Mouse (Mus musculus) WW6 (cell line): Measurements from ENCODE around the gene Stk24.

Experiments used
- DNase-seq: peaks from one replicate; pipeline ENCODE4 v3.0.0-alpha.2; 2013; ENCODE audit warnings: low read depth, low spot score

The Stk24 gene

DNA sequence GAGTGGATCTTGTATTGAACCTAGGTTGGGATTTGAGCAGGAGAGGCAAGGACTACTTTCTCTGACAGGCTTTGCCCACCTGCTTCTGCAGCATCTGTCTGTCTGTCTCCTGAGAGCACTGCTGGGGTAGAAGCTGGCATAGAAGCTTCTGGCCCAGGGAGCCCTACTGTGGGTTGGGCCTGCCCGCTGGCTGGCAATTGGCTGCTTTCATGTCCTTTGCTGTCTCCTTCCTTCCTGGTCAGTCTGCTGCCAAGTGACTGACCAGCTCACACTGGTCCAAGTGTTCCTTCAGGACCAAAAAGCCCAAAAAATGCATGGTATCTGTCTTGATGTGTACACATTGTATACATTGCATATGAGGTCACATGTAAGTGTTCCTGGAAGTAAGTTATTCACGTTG lies 115.9 kb downstream of the Stk24 start:
- DNase-seq, result no peak

- DNase-seq, result no peak
These were observed 117.2 kb downstream of the Stk24 start for GRCm38 (mm10) chr14:121262606-121263005.

- DNase-seq, result no peak
These were observed 118.5 kb downstream of the Stk24 start for GRCm38 (mm10) chr14:121261229-121261879.

- no peak for DNase-seq
These were observed 120.0 kb downstream of the Stk24 start for GRCm38 (mm10) chr14:121259789-121260188.

DNA sequence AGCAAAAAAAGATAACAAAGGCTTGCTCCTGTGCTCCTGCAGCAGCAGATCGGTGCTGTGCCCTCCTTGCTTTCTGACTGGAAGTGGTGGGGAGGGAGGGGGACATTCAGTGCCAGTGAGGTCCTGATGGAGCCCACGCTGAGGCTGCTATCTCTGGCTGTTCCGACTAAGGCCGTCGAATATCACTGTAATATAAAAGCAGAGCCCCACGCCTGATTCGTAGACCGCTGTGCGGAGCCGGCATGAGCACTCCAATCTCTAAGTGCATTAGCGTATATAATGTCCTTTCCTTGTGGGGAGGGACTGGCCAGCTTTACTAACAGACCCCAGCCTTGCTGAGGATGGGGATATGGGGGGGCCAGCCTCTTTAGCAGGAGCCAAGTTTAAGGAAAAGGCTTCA lies 120.5 kb downstream of the Stk24 start:
- no peak for DNase-seq

DNA sequence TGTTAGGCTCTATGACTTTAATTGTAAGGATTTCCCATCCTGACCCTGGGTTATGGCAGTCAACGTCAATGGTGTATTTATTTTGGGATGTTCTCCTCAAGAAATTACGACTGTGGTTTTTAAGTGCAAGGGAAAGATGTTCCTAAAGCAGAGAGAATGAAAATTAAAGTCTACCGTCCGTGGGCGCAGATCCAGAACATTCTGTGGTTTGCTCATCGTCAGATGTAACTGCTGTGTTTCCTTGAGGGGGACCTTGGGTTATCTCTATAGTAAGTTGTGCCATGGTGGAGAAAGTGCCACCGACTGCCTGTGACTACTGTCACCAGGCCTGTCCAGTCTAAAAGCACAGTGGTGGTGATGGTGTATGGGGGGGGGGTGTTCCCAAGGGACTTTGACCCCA lies 122.9 kb downstream of the Stk24 start:
- no peak for DNase-seq

GRCm38 (mm10) chr14:121255469-121255868 lies 124.3 kb downstream of the Stk24 start:
- DNase-seq, result no peak

DNA sequence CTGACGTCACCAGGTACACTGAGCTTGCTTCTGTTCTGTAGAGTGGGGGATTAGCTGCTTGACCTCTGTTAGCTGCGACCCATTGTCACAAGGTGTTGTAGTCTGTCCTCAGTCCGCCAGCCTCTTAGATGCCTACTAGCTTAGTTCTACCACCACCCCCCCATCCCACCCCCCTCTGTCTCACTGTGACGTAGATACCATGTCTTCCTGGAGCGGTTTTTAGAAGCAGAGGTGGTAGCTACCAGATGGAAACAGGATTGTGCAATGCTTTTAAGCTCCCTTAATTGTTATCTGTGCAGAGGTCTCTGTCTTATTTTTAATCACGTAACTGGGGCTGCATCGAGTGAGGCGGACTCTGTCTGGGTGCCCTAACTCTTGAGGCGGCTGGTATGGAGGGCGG lies 124.9 kb downstream of the Stk24 start:
- no peak for DNase-seq

GRCm38 (mm10) chr14:121252542-121252941 lies 127.3 kb downstream of the Stk24 start:
- no peak for DNase-seq

DNA sequence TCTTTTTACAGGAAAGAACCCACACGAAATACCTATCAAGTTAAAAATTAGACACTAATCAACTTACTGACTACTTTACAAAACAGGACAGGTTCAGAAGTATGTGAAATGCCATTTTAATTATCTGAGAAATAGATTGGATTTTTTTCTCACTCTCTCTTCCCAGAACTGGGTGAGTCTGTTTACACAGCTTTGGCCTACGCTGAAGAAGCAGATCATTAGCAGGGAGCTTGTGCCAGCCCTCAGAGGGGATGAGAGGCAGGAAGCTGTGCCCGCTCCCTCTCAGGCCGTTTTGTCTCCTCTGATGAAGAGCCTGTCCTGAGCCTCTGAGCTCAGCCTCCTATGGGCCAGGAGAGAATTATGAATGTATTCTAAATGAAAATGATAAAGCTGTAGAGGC lies 128.1 kb downstream of the Stk24 start:
- DNase-seq, result no peak

DNA sequence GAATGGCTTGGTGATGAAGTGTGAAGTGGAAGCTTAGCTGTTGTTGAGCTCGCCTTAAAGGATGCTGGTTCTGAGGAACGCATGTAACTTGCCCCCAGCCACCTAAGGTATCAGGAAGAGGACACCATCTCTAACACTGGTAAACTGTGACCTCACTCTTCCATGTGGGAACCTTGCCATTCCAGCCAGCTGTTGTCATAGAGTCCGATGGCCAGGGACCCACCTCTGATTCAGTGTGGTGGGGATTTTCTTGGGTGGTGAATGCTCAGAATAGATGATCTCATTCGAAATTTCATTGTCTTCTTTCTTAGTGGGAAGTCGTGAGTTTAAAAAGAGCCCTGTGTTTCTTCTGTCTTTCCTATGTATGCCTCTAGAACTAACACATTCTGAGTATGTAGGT lies 128.7 kb downstream of the Stk24 start:
- no peak for DNase-seq

DNA sequence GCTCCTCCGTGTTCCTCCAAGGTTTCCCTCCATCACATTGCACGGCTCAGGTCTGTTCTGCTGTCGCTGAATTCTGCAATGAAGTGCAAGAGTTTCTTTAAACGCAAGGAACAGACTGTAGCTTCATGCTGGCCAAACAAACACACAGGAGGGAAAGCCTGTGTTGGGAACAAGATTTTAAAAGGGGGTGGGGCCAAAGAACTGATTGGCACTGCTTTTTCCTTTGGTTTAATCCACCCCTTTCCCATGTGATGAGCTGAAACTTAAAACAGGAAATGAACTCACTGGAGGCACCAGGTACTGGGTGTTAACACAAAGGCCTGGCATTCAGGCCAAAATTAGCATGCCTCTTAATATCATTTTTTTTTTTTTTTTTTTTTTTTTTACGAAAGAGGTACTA lies 131.5 kb downstream of the Stk24 start:
- no peak for DNase-seq

- no peak for DNase-seq
These were observed 132.5 kb downstream of the Stk24 start for GRCm38 (mm10) chr14:121247287-121247686.

GRCm38 (mm10) chr14:121246048-121246731 lies 133.6 kb downstream of the Stk24 start:
- DNase-seq, result no peak

- DNase-seq, result no peak
These were observed 135.7 kb downstream of the Stk24 start for GRCm38 (mm10) chr14:121244104-121244503.

DNA sequence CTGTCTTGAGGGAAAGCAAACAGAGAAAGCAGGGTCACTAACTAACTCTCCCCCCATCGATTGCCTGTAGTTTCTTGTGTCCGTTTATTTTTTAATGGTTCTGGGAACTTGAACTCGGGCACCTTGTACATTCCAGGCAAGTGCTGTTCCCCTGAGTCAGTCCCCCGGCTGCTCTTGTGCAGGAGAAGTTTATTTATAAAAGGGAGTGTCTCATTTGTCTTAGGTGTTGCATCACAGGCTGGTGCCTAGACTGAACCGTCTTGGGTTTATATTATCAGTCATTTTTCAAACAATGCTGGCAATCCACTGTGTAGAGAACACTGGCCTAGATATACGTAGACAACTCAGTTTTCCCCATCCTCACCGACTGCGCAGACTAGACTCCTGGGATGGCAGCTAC lies 140.4 kb downstream of the Stk24 start:
- DNase-seq, result no peak

DNA sequence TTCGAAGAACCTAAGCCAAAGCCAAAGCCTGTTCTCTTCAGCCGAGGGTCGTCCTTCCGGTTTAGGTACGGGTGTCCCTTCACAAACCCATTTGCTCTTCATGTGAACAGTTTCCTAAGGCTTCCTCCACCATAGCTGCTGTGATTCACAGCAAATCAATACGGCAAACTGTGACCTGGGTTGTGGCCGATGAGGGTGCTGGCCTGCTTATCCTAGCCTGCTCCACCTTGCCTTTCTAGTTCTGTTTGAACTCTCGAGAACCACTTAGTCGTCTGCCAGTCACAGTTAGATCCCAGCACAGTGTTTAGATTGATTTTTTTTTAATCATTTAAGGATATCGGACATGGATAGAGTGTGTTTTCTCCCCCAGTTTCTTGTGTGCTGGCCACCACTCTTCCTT lies 141.1 kb downstream of the Stk24 start:
- DNase-seq, result no peak

- no peak for DNase-seq
These were observed 143.1 kb downstream of the Stk24 start for GRCm38 (mm10) chr14:121236736-121237135.
